Mouse (Mus musculus) liver, adult 2 months (tissue): ENCODE measurements around the gene Sept8. TPM values are rescaled to one million over a fixed set of nuclear protein-coding genes. Genes with fewer than 3 reads are reported as not detected.

ENCODE experiments used
- DNase-seq: peaks from one replicate; pipeline ENCODE4 v3.0.0-alpha.2; 2011; ENCODE audit warnings: low read depth, low spot score; ENCODE audit errors: extremely low read depth
- H3K27ac ChIP-seq: fragments of 200-500 bp; replicated peaks from 2 replicates; pipeline ENCODE4 v1.5.1; 2012; ENCODE audit warnings: low read depth, mild to moderate bottlenecking, control low read depth, inconsistent platforms, low read length; ENCODE audit not compliant: insufficient read depth
- H3K27me3 ChIP-seq: fragments of 200-500 bp; 2 replicates; pipeline ENCODE4 v1.6.1; 2012; ENCODE audit warnings: mild to moderate bottlenecking, moderate library complexity, low read length, inconsistent platforms; ENCODE audit not compliant: control insufficient read depth, insufficient read depth
- H3K36me3 ChIP-seq: fragments of 200-500 bp; 2 replicates; pipeline ENCODE4 v1.6.1; 2012; ENCODE audit warnings: low read length, inconsistent platforms; ENCODE audit not compliant: control insufficient read depth, insufficient read depth
- H3K4me1 ChIP-seq: fragments of 200-500 bp; 2 replicates; pipeline ENCODE4 v1.6.1; 2011; ENCODE audit warnings: low read length; ENCODE audit not compliant: control insufficient read depth, insufficient read depth
- H3K4me3 ChIP-seq: fragments of 200-500 bp; 2 replicates; pipeline ENCODE4 v1.5.1; 2011; ENCODE audit warnings: low read depth, mild to moderate bottlenecking, control low read depth, low read length, moderate library complexity; ENCODE audit not compliant: insufficient read depth
- H3K79me2 ChIP-seq: fragments of 200-500 bp; 2 replicates; pipeline ENCODE4 v1.6.1; 2012; ENCODE audit warnings: inconsistent platforms, mild to moderate bottlenecking, low read length, moderate library complexity; ENCODE audit not compliant: control insufficient read depth, insufficient read depth
- H3K9ac ChIP-seq: fragments of 200-500 bp; 2 replicates; pipeline ENCODE4 v1.6.1; 2012; ENCODE audit warnings: low read depth, mild to moderate bottlenecking, control low read depth, inconsistent platforms, low read length
- CTCF ChIP-seq: fragments of 200-500 bp; IDR thresholded peaks from 2 replicates; pipeline ENCODE4 v1.5.1; 2011; ENCODE audit warnings: low read depth, low read length, control low read depth
- POLR2A ChIP-seq: fragments of 200-500 bp; IDR thresholded peaks from 2 replicates; pipeline ENCODE4 v1.6.1; 2011; ENCODE audit warnings: low read length, control low read depth; ENCODE audit not compliant: insufficient read depth; ENCODE audit errors: extremely low read depth
- WGBS: fragments of 180-500 bp; shearing (Covaris S2); methylation state at CpG from one replicate; pipeline ENCODE4 v1.1.7; 2018; 5-methylcytosine and 5-hydroxymethylcytosine counted together
- polyA plus RNA-seq: library from polyadenylated mRNA; depleted of rRNA; stranded (reverse); fragments of >200 nt; gene quantifications from 2 replicates; pipeline ENCODE4 v1.2.3, GENCODE M21; 2012
- total RNA-seq: library from RNA; depleted of rRNA; stranded (reverse); fragments of >200 nt; gene quantifications from 2 replicates; pipeline ENCODE4 v1.2.3, GENCODE M21; 2014

The Sept8 gene
- total and polyA plus RNA-seq, 2 experiments: 1.7 to 2.0 TPM

GRCm38 (mm10) chr11:53491954-53492401, 27.1 kb upstream of the Sept8 start:
- H3K79me2 ChIP-seq: no peaks in the 10 kb centered on the region
- TF ChIP-seq CTCF: no peak
- TF ChIP-seq POLR2A: no peak
- peaks cover 4% of the 10 kb centered on the region; the same call in 1 of the 2 replicates for H3K4me1 ChIP-seq
- H3K27me3 ChIP-seq: no peaks in the 10 kb centered on the region
- H3K36me3 ChIP-seq: no peaks in the 10 kb centered on the region
- H3K27ac ChIP-seq: no peak overlapping the region
- H3K9ac ChIP-seq: no peak overlapping the region
- WGBS: 46% methylated on average over 8 of the region's 8 CpGs
- H3K4me3 ChIP-seq: no peak overlapping the region
- DNase-seq: peak; percentile 13

- WGBS: 81% methylated on average over 3 of the region's 3 CpGs
- Histone ChIP-seq H3K27me3 (no peaks in the 10 kb centered on the region), H3K36me3 (no peaks in the 10 kb centered on the region), H3K27ac (no peak overlapping the region), H3K4me3 (no peak overlapping the region), H3K9ac (no peak overlapping the region), H3K4me1 (no peaks in the 10 kb centered on the region), H3K79me2 (no peaks in the 10 kb centered on the region)
- DNase-seq: no peak
- TF ChIP-seq POLR2A: no peak
- TF ChIP-seq CTCF: no peak
These were observed 25.7 kb upstream of the Sept8 start for GRCm38 (mm10) chr11:53493243-53493955.

GRCm38 (mm10) chr11:53495417-53495816, 23.6 kb upstream of the Sept8 start:
- H3K27me3 ChIP-seq: no peaks in the 10 kb centered on the region
- WGBS: 83% methylated on average over 6 of the region's 6 CpGs
- H3K27ac ChIP-seq: no peak overlapping the region
- H3K9ac ChIP-seq: no peak overlapping the region
- no peak for DNase-seq
- no peaks in the 10 kb centered on the region for H3K4me1 ChIP-seq
- no peak overlapping the region for H3K4me3 ChIP-seq
- H3K79me2 ChIP-seq: no peaks in the 10 kb centered on the region
- TF ChIP-seq POLR2A (no peak), CTCF (no peak)
- H3K36me3 ChIP-seq: no peaks in the 10 kb centered on the region

GRCm38 (mm10) chr11:53496946-53497345, 22.1 kb upstream of the Sept8 start:
- no peak overlapping the region for H3K27ac ChIP-seq
- no peaks in the 10 kb centered on the region for H3K4me1 ChIP-seq
- no peaks in the 10 kb centered on the region for H3K79me2 ChIP-seq
- no peaks in the 10 kb centered on the region for H3K27me3 ChIP-seq
- 76% methylated on average over 6 of the region's 6 CpGs for WGBS
- DNase-seq: no peak
- TF ChIP-seq CTCF (no peak), POLR2A (no peak)
- H3K9ac ChIP-seq: no peak overlapping the region
- no peaks in the 10 kb centered on the region for H3K36me3 ChIP-seq
- H3K4me3 ChIP-seq: no peak overlapping the region

- no peaks in the 10 kb centered on the region for H3K36me3 ChIP-seq
- no peak overlapping the region for H3K4me3 ChIP-seq
- TF ChIP-seq CTCF (no peak), POLR2A (no peak)
- H3K9ac ChIP-seq: no peak overlapping the region
- WGBS: 18% methylated on average over 11 of the region's 11 CpGs
- H3K27me3 ChIP-seq: no peaks in the 10 kb centered on the region
- no peaks in the 10 kb centered on the region for H3K4me1 ChIP-seq
- no peak for DNase-seq
- H3K79me2 ChIP-seq: no peaks in the 10 kb centered on the region
- H3K27ac ChIP-seq: no peak overlapping the region
These were observed 18.5 kb upstream of the Sept8 start for GRCm38 (mm10) chr11:53500569-53500968.
